Mouse (Mus musculus): ENCODE measurements around the gene Fmo3. TPM values are rescaled to one million over a fixed set of nuclear protein-coding genes. Genes with fewer than 3 reads are reported as not detected.

Fmo3 gene
- polyA plus RNA-seq, 1 experiment from 2014 or later = not detected

DNA sequence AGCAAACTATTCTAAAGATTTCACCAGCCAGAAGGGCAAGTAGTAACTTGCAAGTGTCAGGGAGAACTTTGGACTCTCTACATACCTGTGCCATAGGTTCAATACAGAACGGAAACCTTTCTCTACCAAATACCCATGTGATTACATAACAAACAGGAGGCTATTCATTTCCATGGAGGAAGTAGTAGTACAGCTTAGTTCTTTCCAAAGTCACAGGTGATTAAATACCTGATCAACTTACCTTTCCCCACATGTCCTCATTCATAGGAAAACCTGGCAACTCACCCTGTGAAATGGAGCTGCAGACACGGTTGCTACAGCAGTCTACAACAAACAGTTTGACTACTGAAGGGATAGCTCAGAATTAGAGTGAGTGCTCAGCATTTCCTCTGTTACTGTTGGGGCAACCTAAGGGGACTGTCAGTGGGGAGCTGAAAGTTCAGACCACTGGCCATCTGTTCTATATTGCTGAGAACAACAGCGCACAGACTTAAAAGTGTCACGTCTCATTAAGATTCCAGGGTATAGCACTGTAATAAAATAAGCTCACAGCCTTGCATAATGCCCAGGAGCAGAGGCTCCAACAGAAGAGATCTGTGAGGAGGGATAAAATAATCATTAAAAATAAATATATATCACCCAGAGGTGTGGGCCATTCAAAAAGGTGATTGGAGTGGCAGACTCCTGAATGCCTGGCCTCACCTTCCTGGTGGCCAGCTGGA, 37.3 kb downstream of the Fmo3 start:
- WGBS = 40% methylated on average over 4 of the region's 4 CpGs
- Histone ChIP-seq H3K9me3 (replicated peaks) (no peaks in the 10 kb centered on the region), H3K27me3 (no peaks in the 10 kb centered on the region), H3K36me3 (no peaks in the 10 kb centered on the region), H3K4me2 (no peak overlapping the region), H3K4me1 (no peaks in the 10 kb centered on the region), H3K27ac (no peak overlapping the region), H3K4me3 (replicated peaks) (no peak overlapping the region), H3K9ac (no peak overlapping the region)
- ATAC-seq (replicated peaks; ENCODE audit: low FRiP score) = peak; percentile 58

DNA sequence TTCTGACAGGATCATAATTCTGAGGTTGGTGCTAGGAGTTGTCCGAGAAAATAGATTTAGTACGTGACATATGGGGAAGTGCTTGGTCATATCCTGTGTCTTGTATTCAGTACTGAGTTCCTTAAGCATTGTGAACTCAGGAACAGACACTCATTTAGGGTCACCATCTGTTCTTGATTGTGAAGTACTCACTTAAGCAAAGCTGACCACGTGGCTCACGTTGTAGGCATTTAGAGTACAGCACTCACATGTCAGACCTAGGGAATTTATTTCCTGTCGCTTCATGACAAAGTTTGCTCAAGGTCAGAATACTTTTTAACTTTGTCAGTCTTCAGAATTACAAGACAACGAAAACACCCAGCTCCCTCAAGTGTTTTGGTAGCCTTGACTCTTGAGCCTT, 40.6 kb downstream of the Fmo3 start:
- WGBS = 50% methylated on average over 6 of the region's 6 CpGs
- Histone ChIP-seq H3K9ac (no peak overlapping the region), H3K4me2 (no peak overlapping the region), H3K27ac (no peak overlapping the region), H3K4me3 (replicated peaks) (no peak overlapping the region), H3K4me1 (0 out of 2 replicates have a peak, but pooled peaks cover 7% of the 10 kb centered on the region), H3K27me3 (no peaks in the 10 kb centered on the region), H3K9me3 (replicated peaks) (no peaks in the 10 kb centered on the region), H3K36me3 (no peaks in the 10 kb centered on the region)
- ATAC-seq (replicated peaks; ENCODE audit: low FRiP score) = no peak

DNA sequence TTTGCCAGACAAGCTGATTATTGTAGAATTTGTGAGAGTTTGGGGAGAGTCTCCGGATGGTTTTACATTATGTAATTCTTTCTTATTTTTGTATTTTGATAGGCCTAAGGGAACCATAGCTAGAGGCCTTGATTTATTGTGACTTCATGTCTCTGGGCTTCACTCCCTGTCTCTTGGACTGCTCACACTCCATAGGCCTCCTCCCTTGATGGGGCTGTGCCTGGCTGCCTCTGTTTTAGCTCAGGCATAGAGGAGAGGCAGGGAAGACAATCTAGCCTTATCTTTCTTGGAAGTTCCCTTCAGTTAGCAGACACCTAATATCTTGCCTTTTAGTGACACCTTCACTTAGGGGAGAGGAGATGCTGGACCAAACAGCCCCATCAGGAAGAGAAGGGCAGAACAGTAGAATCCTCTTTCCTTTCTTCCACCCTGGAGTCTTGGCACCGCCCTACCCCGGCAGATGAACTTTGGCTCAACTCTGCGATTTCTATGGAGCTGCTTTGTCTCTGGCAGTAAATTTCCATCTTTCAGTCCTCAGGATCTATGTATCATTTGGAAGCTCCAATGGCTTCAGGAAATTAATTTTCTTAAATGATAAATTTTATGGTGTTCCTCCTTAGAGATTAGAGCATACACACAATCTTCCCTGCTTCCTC, 45.5 kb downstream of the Fmo3 start:
- peak; percentile 79 for ATAC-seq (replicated peaks; ENCODE audit: low FRiP score)
- Histone ChIP-seq H3K4me2 (no peak overlapping the region), H3K36me3 (no peaks in the 10 kb centered on the region), H3K9me3 (replicated peaks) (no peaks in the 10 kb centered on the region), H3K4me1 (0 out of 2 replicates have a peak, but pooled peaks cover 12% of the 10 kb centered on the region), H3K9ac (no peak overlapping the region), H3K27ac (peak overlapping the region; percentile 84), H3K4me3 (replicated peaks) (no peak overlapping the region), H3K27me3 (no peaks in the 10 kb centered on the region)
- 44% methylated on average over 4 of the region's 4 CpGs for WGBS

DNA sequence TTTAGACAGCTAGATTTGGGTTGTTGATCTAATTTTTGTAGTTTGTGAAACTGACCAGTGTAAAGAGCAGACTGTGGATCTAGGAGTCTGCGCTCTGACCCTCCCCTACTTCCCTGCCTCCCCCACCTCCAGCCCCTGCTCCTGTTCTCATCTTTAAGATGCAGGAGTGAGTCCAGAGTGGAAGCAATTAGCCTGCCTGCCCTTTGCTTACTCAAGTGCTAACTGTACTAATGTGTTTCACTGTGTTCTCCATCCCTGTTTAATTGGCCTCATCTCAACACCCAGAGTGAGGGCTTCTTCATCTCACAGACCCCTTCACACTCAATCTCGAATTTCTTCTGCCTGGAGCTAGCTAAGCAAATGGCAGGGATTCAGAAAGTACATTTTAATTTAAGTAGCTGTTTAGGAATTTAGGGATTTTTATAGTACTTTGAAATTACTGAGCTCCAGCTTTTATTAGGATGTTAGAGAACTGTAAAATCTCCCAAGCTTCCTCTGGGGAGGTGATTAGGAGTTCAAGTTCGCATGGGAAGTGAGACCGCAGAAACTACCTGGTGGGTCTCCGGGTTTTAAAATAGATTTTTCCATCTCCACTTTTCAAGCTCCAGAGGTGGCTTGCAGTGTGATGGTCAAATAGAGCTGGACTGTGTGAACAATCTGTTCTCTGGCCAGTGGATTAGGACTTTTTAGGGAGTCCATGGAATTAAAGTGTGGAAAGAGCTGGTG, 46.2 kb downstream of the Fmo3 start:
- Histone ChIP-seq H3K4me3 (replicated peaks) (no peak overlapping the region), H3K36me3 (no peaks in the 10 kb centered on the region), H3K4me1 (0 out of 2 replicates have a peak, but pooled peaks cover 12% of the 10 kb centered on the region), H3K4me2 (no peak overlapping the region), H3K27ac (peak overlapping the region; percentile 84), H3K9ac (no peak overlapping the region), H3K27me3 (no peaks in the 10 kb centered on the region), H3K9me3 (replicated peaks) (no peaks in the 10 kb centered on the region)
- 41% methylated on average over 5 of the region's 5 CpGs for WGBS
- peak; percentile 94 for ATAC-seq (replicated peaks; ENCODE audit: low FRiP score)

- Histone ChIP-seq H3K4me1 (0 out of 2 replicates have a peak, but pooled peaks cover 12% of the 10 kb centered on the region), H3K9ac (no peak within 1 kb of the TSS), H3K36me3 (no peaks in the 10 kb centered on the region), H3K4me3 (replicated peaks) (no peak within 1 kb of the TSS), H3K4me2 (no peak within 1 kb of the TSS), H3K27me3 (no peaks in the 10 kb centered on the region), H3K27ac (peak within 1 kb of the TSS; percentile 84), H3K9me3 (replicated peaks) (no peaks in the 10 kb centered on the region)
- 73% methylated on average over 6 of the region's 6 CpGs for WGBS
- ATAC-seq (replicated peaks; ENCODE audit: low FRiP score) = no peak
Observed at GRCm38 (mm10) chr1:162937415-162937814, 46.9 kb downstream of the Fmo3 start, which contains the start of gene Fmo6. TSS of gene Fmo6 (minus strand) at chr1:162937515.

DNA sequence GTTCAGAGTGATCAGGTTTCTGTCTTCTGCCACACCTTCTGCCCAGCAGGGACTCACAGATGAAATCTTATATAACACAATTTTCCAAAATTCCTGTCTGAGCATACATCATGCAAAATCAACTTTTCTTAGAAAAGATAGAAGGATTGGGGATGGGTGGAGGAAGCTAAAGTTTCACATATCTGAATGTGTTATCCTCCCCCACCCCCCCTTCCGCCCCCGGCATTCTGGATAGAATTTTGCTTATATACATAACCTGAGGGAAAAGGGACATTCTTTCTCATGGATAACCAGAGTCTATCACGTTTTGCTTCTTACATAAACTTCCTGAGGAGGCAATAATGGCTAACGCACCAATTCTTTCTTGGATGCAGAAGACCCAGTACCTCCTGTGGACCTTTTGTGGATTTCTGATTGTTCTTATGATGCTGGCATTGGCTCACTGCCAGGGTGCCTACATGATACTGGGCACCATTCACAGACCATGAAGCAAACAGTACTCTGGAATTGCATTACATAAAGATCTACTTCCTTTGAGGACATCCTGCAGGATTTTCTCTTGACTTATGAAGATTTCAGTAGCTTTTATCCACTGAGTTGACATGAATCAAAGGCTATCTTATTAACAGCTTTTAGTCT, 49.8 kb downstream of the Fmo3 start:
- H3K9me3 ChIP-seq (replicated peaks) = no peaks in the 10 kb centered on the region
- no peak overlapping the region for H3K4me2 ChIP-seq
- no peaks in the 10 kb centered on the region for H3K36me3 ChIP-seq
- 75% methylated on average over 4 of the region's 4 CpGs for WGBS
- 0 out of 2 replicates have a peak, but pooled peaks cover 12% of the 10 kb centered on the region for H3K4me1 ChIP-seq
- ATAC-seq (replicated peaks; ENCODE audit: low FRiP score) = no peak
- H3K27me3 ChIP-seq = no peaks in the 10 kb centered on the region
- no peak overlapping the region for H3K4me3 ChIP-seq (replicated peaks)
- no peak overlapping the region for H3K9ac ChIP-seq
- no peak overlapping the region for H3K27ac ChIP-seq

GRCm38 (mm10) chr1:162932386-162932785, 51.9 kb downstream of the Fmo3 start:
- no peaks in the 10 kb centered on the region for H3K36me3 ChIP-seq

DNA sequence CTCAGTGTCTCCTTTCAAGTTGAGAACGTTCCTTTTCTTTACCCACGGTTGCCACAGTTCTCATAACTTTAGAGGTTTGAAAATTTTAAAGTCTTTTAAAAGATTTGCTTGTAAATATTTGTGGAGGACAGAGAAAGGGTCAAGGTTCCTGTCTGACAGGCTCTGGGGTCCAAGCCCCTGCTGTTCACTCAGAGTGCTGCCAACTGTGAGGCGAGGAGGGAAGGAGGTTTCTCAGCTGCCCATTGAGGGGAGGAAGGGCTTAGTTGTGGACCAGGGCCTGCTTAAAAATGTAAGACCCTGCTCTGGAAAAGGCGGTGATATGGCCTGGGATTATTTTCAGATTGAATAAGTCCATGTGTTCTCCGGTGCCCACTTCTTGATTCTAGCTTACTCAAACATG, 52.4 kb downstream of the Fmo3 start:
- Histone ChIP-seq H3K27ac (peak overlapping the region; percentile 48; the same call in 1 of the 2 replicates), H3K9ac (no peak overlapping the region), H3K4me2 (no peak overlapping the region), H3K9me3 (replicated peaks) (no peaks in the 10 kb centered on the region), H3K4me3 (replicated peaks) (no peak overlapping the region), H3K4me1 (no peaks in the 10 kb centered on the region), H3K36me3 (no peaks in the 10 kb centered on the region), H3K27me3 (no peaks in the 10 kb centered on the region)
- WGBS = 71% methylated on average over 5 of the region's 5 CpGs
- ATAC-seq (replicated peaks; ENCODE audit: low FRiP score) = no peak

More at GRCm38 (mm10) chr1:162932386-162932785, 51.9 kb downstream of the Fmo3 start:
- H3K27ac ChIP-seq = no peak overlapping the region
- 59% methylated on average over 4 of the region's 4 CpGs for WGBS
- no peaks in the 10 kb centered on the region for H3K27me3 ChIP-seq
- H3K4me2 ChIP-seq = no peak overlapping the region
- no peaks in the 10 kb centered on the region for H3K9me3 ChIP-seq (replicated peaks)
- no peak overlapping the region for H3K4me3 ChIP-seq (replicated peaks)
- ATAC-seq (replicated peaks; ENCODE audit: low FRiP score) = no peak
- H3K9ac ChIP-seq = no peak overlapping the region
- H3K4me1 ChIP-seq = no peaks in the 10 kb centered on the region

- Histone ChIP-seq H3K4me1 (no peaks in the 10 kb centered on the region), H3K36me3 (no peaks in the 10 kb centered on the region), H3K4me2 (no peak overlapping the region), H3K9ac (no peak overlapping the region), H3K4me3 (replicated peaks) (no peak overlapping the region), H3K27ac (peak overlapping the region; percentile 48; the same call in 1 of the 2 replicates), H3K9me3 (replicated peaks) (no peaks in the 10 kb centered on the region), H3K27me3 (no peaks in the 10 kb centered on the region)
- WGBS = 56% methylated on average over 4 of the region's 4 CpGs
- ATAC-seq (replicated peaks; ENCODE audit: low FRiP score) = no peak
Observed at GRCm38 (mm10) chr1:162931310-162931875, 52.9 kb downstream of the Fmo3 start.

DNA sequence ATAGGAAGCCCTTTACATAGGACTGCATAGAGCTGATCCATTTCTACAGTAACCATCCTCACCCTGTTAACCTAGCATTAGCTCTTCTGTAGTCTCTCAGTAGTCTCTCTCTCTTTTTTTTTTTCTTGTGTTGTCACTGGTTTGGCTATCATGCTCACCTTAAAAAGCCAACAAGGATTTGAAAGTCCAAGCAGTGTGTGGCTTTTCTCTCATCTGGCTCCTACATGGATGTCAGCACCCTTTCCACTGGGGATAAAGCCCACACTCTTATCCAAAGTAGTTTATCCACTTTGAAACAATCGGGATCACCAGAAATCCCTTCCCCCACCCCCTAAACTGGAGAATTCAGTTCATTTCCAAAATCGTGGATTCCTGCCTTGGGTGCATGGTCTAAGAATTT, 53.7 kb downstream of the Fmo3 start:
- Histone ChIP-seq H3K4me2 (no peak overlapping the region), H3K9me3 (replicated peaks) (no peaks in the 10 kb centered on the region), H3K4me3 (replicated peaks) (no peak overlapping the region), H3K36me3 (no peaks in the 10 kb centered on the region), H3K27me3 (no peaks in the 10 kb centered on the region), H3K27ac (no peak overlapping the region), H3K9ac (no peak overlapping the region), H3K4me1 (no peaks in the 10 kb centered on the region)
- no peak for ATAC-seq (replicated peaks; ENCODE audit: low FRiP score)
- WGBS = 77% methylated on average over 2 of the region's 2 CpGs

GRCm38 (mm10) chr1:162929146-162929545, 55.2 kb downstream of the Fmo3 start:
- WGBS = 84% methylated on average over 3 of the region's 3 CpGs
- no peaks in the 10 kb centered on the region for H3K36me3 ChIP-seq

More at GRCm38 (mm10) chr1:162929146-162929545, 55.2 kb downstream of the Fmo3 start:
- ATAC-seq (replicated peaks; ENCODE audit: low FRiP score) = no peak
- no peak overlapping the region for H3K9ac ChIP-seq
- H3K9me3 ChIP-seq (replicated peaks) = no peaks in the 10 kb centered on the region
- no peaks in the 10 kb centered on the region for H3K27me3 ChIP-seq
- no peak overlapping the region for H3K4me2 ChIP-seq
- no peak overlapping the region for H3K4me3 ChIP-seq (replicated peaks)
- no peak overlapping the region for H3K27ac ChIP-seq
- no peaks in the 10 kb centered on the region for H3K4me1 ChIP-seq
